Mouse (Mus musculus): ENCODE measurements around the gene Gm17949. TPM values are rescaled to one million over a fixed set of nuclear protein-coding genes. Genes with fewer than 3 reads are reported as not detected.

Gene Gm17949
- total RNA-seq, 2 experiments from 2014 or later, result 0.28 TPM; not detected in 1

GRCm38 (mm10) chr17:56989467-56990114 is 21.7 kb upstream of the Gm17949 start:
- peak in 1 of 2 experiments; percentile 89 for DNase-seq (ENCODE audit: low spot score in 2 of 2)

GRCm38 (mm10) chr17:56990115-56990746 is 21.0 kb upstream of the Gm17949 start, which contains the start of gene Clpp:
Gene Clpp, plus strand, starts transcription at chr17:56990305.
- DNase-seq (ENCODE audit: low spot score in 2 of 2), result peak; percentile 90 to 97

- DNase-seq (ENCODE audit: low spot score in 2 of 2), result no peak
Measured at GRCm38 (mm10) chr17:56990966-56991365, 20.3 kb upstream of the Gm17949 start.

- DNase-seq (ENCODE audit: low spot score in 2 of 2), result no peak
Measured at GRCm38 (mm10) chr17:56995046-56995445, 16.2 kb upstream of the Gm17949 start.

- DNase-seq (ENCODE audit: low spot score in 2 of 2), result no peak
Measured at GRCm38 (mm10) chr17:56996506-56996905, 14.8 kb upstream of the Gm17949 start.

- DNase-seq (ENCODE audit: low spot score in 2 of 2), result peak; percentile 94 to 95
Measured at GRCm38 (mm10) chr17:56997029-56997667, 14.1 kb upstream of the Gm17949 start, which contains the start of gene Alkbh7. Gene Alkbh7, plus strand, starts transcription at chr17:56997339.

GRCm38 (mm10) chr17:56999414-56999813 is 11.9 kb upstream of the Gm17949 start:
- no peak for DNase-seq (ENCODE audit: low spot score in 2 of 2)

- no peak for DNase-seq (ENCODE audit: low spot score in 2 of 2)
Measured at GRCm38 (mm10) chr17:56999968-57000609, 11.2 kb upstream of the Gm17949 start, which contains the start of gene Pspn. Gene Pspn, minus strand, starts transcription at chr17:57000018.

- DNase-seq (ENCODE audit: low spot score in 2 of 2), result no peak
Measured at GRCm38 (mm10) chr17:57001228-57001627, 10.0 kb upstream of the Gm17949 start.

- DNase-seq (ENCODE audit: low spot score in 2 of 2), result no peak
Measured at GRCm38 (mm10) chr17:57003994-57004393, 7.3 kb upstream of the Gm17949 start.

GRCm38 (mm10) chr17:57007137-57007905 is 3.9 kb upstream of the Gm17949 start:
- DNase-seq (ENCODE audit: low spot score in 2 of 2), result no peak

- DNase-seq (ENCODE audit: low spot score in 2 of 2), result no peak
Measured at GRCm38 (mm10) chr17:57010911-57011235, 396 bp upstream of the Gm17949 start.

- no peak for DNase-seq (ENCODE audit: low spot score in 2 of 2)
Measured at GRCm38 (mm10) chr17:57012245-57012795, 1.1 kb downstream of the Gm17949 start.

GRCm38 (mm10) chr17:57019693-57020092 is 8.4 kb downstream of the Gm17949 start:
- no peak for DNase-seq (ENCODE audit: low spot score in 2 of 2)

- no peak for DNase-seq (ENCODE audit: low spot score in 2 of 2)
Measured at GRCm38 (mm10) chr17:57020960-57021359, 9.7 kb downstream of the Gm17949 start.

GRCm38 (mm10) chr17:57027471-57027870 is 16.2 kb downstream of the Gm17949 start:
- no peak for DNase-seq (ENCODE audit: low spot score in 2 of 2)

- no peak for DNase-seq (ENCODE audit: low spot score in 2 of 2)
Measured at GRCm38 (mm10) chr17:57029691-57030090, 18.4 kb downstream of the Gm17949 start.

GRCm38 (mm10) chr17:57030931-57031660 is 19.8 kb downstream of the Gm17949 start, which contains the start of gene Khsrp:
Gene Khsrp, minus strand, starts transcription at chr17:57031522.
- peak in 1 of 2 experiments; percentile 39 for DNase-seq (ENCODE audit: low spot score in 2 of 2)

- DNase-seq (ENCODE audit: low spot score in 2 of 2), result peak; percentile 99 to 100
Measured at GRCm38 (mm10) chr17:57031661-57032420, 20.6 kb downstream of the Gm17949 start.

Measured in layer of hippocampus, postnatal 14 days (tissue).